Mouse (Mus musculus) hindbrain, embryonic 14.5 days (tissue): ENCODE measurements at regions not wholly inside any gene's neighbourhood (a gene's known extent, or its start where the extent isn't known, plus 50 kb on each side); places are given as distances from the start of the nearest gene placed in this dataset.

Source experiments
- ATAC-seq: fragments of 200-750 bp; cut with Nextera tagmentation; 2 replicates; pipeline ENCODE4 v1.8.0; 2017; ENCODE audit warnings: moderate number of reproducible peaks, mild to moderate bottlenecking, moderate TSS enrichment, moderate library complexity; ENCODE audit not compliant: low FRiP score
- DNase-seq: peaks from one replicate; pipeline ENCODE4 v3.0.0-alpha.2; 2015; ENCODE audit warnings: low spot score
- H3K27ac ChIP-seq: fragments of 300-500 bp; sonication (generic); 2 replicates; pipeline ENCODE4 v1.5.1; 2014; ENCODE audit warnings: mild to moderate bottlenecking, moderate library complexity
- H3K27me3 ChIP-seq: fragments of 300-500 bp; sonication (generic); 2 replicates; pipeline ENCODE4 v1.6.1; 2014; ENCODE audit warnings: mild to moderate bottlenecking, low read length, mixed read lengths; ENCODE audit not compliant: control insufficient read depth, insufficient read depth
- H3K36me3 ChIP-seq: fragments of 300-500 bp; sonication (generic); replicated peaks from 2 replicates; pipeline ENCODE4 v1.6.1; 2014; ENCODE audit not compliant: control insufficient read depth, insufficient read depth
- H3K4me1 ChIP-seq: fragments of 300-500 bp; sonication (generic); replicated peaks from 2 replicates; pipeline ENCODE4 v1.6.1; 2014; ENCODE audit warnings: antibody characterized with exemption, low read length, mixed read lengths; ENCODE audit not compliant: control insufficient read depth, insufficient read depth
- H3K4me2 ChIP-seq: fragments of 300-500 bp; sonication (generic); replicated peaks from 2 replicates; pipeline ENCODE4 v1.6.1; 2014; ENCODE audit warnings: mild to moderate bottlenecking, moderate library complexity
- H3K4me3 ChIP-seq: fragments of 300-500 bp; sonication (generic); replicated peaks from 2 replicates; pipeline ENCODE4 v1.5.1; 2014; ENCODE audit warnings: mild to moderate bottlenecking, low read length
- H3K9ac ChIP-seq: fragments of 300-500 bp; sonication (generic); 2 replicates; pipeline ENCODE4 v1.6.1; 2014
- H3K9me3 ChIP-seq: fragments of 300-500 bp; sonication (generic); 2 replicates; pipeline ENCODE4 v1.6.1; 2016; ENCODE audit warnings: low read length; ENCODE audit not compliant: control insufficient read depth
- WGBS: fragments of 180-500 bp; shearing (Covaris S2); extraction: QIAGEN DNeasy Blood & Tissue Kit; methylation state at CpG from one replicate; pipeline ENCODE4 v1.1.7; 2014; 5-methylcytosine and 5-hydroxymethylcytosine counted together

DNA sequence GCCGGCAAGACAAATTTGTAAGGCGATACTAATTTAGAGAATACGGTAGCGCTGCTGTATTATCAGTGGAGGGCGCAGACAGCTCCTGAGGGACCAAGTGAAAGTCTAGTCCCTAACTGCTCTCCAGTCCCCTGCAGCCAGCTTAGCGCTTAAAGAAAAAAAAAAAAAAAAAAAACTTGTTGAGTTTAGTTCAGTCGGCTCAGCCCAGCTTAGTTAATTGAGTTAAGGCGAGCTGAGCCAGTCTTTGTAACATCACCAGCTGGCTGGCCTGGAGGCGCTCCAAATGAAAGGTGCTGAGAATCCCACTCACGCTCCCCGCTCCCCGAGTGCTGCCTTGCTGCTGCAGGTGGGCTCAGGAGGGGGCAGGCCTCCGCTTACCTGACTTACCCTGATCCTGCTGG is 128.6 kb downstream of the 2410131K14Rik start:
- Histone ChIP-seq H3K27me3 (0 out of 2 replicates have a peak, but pooled peaks cover 5% of the 10 kb centered on the region), H3K36me3 (no peaks in the 10 kb centered on the region), H3K4me1 (peaks cover 16% of the 10 kb centered on the region), H3K4me2 (peak overlapping the region; percentile 26; the same call in 1 of the 2 replicates), H3K9ac (no peak overlapping the region), H3K27ac (no peak overlapping the region), H3K4me3 (no peak overlapping the region), H3K9me3 (no peaks in the 10 kb centered on the region)
- peak; percentile 46 for DNase-seq
- 5% methylated on average over 13 of the region's 13 CpGs for WGBS
- peak; percentile 21; the same call in 1 of the 2 replicates for ATAC-seq

- H3K27me3 ChIP-seq: 0 out of 2 replicates have a peak, but pooled peaks cover 5% of the 10 kb centered on the region
- no peaks in the 10 kb centered on the region for H3K9me3 ChIP-seq
- H3K27ac ChIP-seq: no peak overlapping the region
- H3K4me1 ChIP-seq: peaks cover 24% of the 10 kb centered on the region
- ATAC-seq (no peak), DNase-seq (no peak)
- WGBS: 76% methylated on average over 2 of the region's 2 CpGs
- no peaks in the 10 kb centered on the region for H3K36me3 ChIP-seq
- no peak overlapping the region for H3K4me3 ChIP-seq
- H3K4me2 ChIP-seq: no peak overlapping the region
- no peak overlapping the region for H3K9ac ChIP-seq
These were observed 129.9 kb downstream of the 2410131K14Rik start for GRCm38 (mm10) chr5:118374968-118375367.

- Histone ChIP-seq H3K9ac (no peak overlapping the region), H3K36me3 (no peaks in the 10 kb centered on the region), H3K4me2 (no peak overlapping the region), H3K27ac (no peak overlapping the region), H3K9me3 (no peaks in the 10 kb centered on the region), H3K27me3 (0 out of 2 replicates have a peak, but pooled peaks cover 5% of the 10 kb centered on the region), H3K4me1 (peaks cover 31% of the 10 kb centered on the region), H3K4me3 (no peak overlapping the region)
- DNase-seq (no peak), ATAC-seq (no peak)
- WGBS: 83% methylated on average over 5 of the region's 5 CpGs
These were observed 130.9 kb downstream of the 2410131K14Rik start for GRCm38 (mm10) chr5:118375916-118376315.

DNA sequence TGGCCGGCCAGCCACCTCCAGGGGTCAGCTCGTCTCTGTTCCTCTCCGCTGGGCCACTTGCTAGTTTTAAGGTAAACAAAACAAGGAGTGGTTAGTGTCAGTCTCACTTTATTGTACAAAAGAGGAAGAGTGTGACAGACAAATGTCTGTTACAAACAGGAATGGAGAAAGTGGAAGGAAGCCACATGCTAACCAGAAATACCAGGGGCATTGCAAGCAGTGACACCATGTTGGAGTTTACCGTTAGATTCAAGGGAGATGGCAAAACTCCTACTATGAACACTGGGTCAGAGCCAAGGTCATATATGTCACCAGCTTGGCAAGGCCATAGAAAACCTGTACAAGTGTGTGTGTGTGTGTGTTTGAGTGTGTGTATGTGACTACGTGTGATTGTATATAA is 131.5 kb downstream of the 2410131K14Rik start:
- Histone ChIP-seq H3K9me3 (no peaks in the 10 kb centered on the region), H3K4me3 (no peak overlapping the region), H3K4me2 (no peak overlapping the region), H3K36me3 (no peaks in the 10 kb centered on the region), H3K27ac (no peak overlapping the region), H3K9ac (no peak overlapping the region), H3K27me3 (0 out of 2 replicates have a peak, but pooled peaks cover 5% of the 10 kb centered on the region), H3K4me1 (peaks cover 33% of the 10 kb centered on the region)
- DNase-seq (no peak), ATAC-seq (no peak)
- WGBS: 75% methylated on average over 5 of the region's 5 CpGs

DNA sequence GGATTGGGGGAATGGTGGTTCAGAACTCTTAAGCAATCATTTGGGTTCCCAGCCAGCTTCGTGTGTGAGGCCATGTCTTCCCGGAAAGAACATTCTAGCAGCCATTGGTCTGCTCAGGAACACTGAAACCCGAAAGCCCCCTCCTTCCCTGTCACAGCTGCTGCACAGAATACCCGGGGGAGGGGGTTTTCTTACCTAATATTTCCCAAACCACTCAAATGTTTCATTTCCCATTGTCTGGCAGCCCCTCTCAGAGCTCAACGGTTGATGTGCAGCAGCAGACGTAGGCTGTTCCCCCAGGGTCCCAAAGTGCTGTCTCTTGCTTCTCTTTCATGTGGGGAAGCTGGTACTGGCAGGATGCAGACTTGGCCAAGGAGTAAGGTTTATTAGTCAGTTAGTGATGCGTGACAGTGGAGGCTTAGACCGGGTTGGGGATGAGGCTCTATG is 132.4 kb downstream of the 2410131K14Rik start:
- Histone ChIP-seq H3K27me3 (0 out of 2 replicates have a peak, but pooled peaks cover 5% of the 10 kb centered on the region), H3K4me2 (no peak overlapping the region), H3K9ac (0 out of 2 replicates have a peak overlapping the region, but pooled peaks have one; percentile 12), H3K36me3 (no peaks in the 10 kb centered on the region), H3K27ac (0 out of 2 replicates have a peak overlapping the region, but pooled peaks have one; percentile 9), H3K4me3 (no peak overlapping the region), H3K9me3 (no peaks in the 10 kb centered on the region), H3K4me1 (peaks cover 36% of the 10 kb centered on the region)
- WGBS: 25% methylated on average over 8 of the region's 8 CpGs
- no peak for DNase-seq
- no peak for ATAC-seq

DNA sequence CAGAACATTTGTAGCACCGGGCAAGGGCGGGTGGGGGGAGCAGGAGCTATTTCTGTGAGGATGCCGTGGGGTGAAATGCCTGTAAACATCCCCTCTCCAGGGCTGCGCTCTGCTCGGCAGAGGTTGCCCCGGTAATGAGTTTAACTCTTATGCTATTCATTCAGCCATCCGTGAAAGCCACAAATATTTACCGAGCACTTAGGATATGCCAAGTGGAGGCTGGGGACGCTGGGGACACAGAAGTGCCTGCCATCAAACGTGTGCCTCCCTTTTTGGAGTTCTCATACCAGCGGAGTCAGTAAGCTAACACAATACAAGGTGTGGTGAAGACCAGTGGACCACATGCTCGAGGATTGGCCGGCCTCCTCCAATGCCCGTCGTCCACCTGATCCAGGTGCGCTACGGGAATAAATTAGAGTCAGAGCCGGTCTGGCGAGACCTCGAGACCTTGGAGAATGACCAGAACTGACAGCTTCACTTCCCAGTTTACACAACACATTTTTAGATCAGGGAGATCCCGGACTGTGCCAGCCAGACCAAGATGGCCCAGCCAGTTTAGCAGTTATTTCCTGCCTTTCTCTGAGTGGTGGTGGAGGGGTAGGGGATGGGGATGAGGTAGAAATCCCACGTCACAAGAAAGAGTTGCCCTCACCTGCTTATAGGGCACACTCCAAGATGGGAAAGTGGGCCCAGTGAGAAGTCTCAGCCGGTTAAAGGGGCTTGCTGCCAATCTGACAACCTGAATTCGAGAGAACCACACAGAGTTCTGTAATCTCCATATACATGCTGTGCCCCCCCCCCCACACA is 134.4 kb downstream of the 2410131K14Rik start:
- Histone ChIP-seq H3K27me3 (0 out of 2 replicates have a peak, but pooled peaks cover 5% of the 10 kb centered on the region), H3K4me2 (peak overlapping the region; percentile 62), H3K4me3 (no peak overlapping the region), H3K9ac (no peak overlapping the region), H3K36me3 (no peaks in the 10 kb centered on the region), H3K27ac (peak overlapping the region; percentile 75), H3K4me1 (peaks cover 20% of the 10 kb centered on the region), H3K9me3 (no peaks in the 10 kb centered on the region)
- WGBS: 26% methylated on average over 24 of the region's 24 CpGs
- no peak for ATAC-seq
- DNase-seq: no peak

DNA sequence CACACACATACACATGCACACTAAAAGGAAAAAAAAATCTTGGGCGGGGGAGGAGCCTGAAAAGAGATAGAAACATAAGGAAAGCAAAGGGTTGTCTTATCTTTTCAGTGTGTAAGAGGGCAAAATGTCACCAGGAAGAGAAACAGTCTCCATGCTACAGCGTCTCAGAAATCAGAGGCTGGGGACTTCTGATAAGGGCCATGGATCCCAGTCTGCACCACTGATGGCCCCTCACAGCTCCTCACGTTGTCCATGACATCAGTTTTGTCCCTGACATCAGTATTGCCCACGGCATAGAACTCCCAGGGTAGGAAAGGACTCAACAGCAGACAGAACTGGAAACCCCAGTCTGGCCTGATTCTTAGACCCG is 135.0 kb downstream of the 2410131K14Rik start:
- DNase-seq (no peak), ATAC-seq (no peak)
- Histone ChIP-seq H3K4me3 (peak overlapping the region; percentile 30; the same call in 1 of the 2 replicates), H3K36me3 (no peaks in the 10 kb centered on the region), H3K4me2 (peak overlapping the region; percentile 62), H3K9me3 (no peaks in the 10 kb centered on the region), H3K27me3 (0 out of 2 replicates have a peak, but pooled peaks cover 5% of the 10 kb centered on the region), H3K4me1 (peaks cover 20% of the 10 kb centered on the region), H3K9ac (peak overlapping the region; percentile 39; the same call in 1 of the 2 replicates), H3K27ac (peak overlapping the region; percentile 75)
- 21% methylated on average over 5 of the region's 5 CpGs for WGBS

- under 1% methylated on average over 44 of the region's 45 CpGs for WGBS
- ATAC-seq: peak; percentile 76
These were observed 135.6 kb downstream of the 2410131K14Rik start for GRCm38 (mm10) chr5:118380422-118381293.

GRCm38 (mm10) chr5:118381294-118381675 is 136.3 kb downstream of the 2410131K14Rik start:
- H3K4me2 ChIP-seq: peak overlapping the region; percentile 62
- 1% methylated on average over 12 of the region's 12 CpGs for WGBS
- DNase-seq (peak; percentile 70), ATAC-seq (peak; percentile 49)
- peak overlapping the region; percentile 39 for H3K9ac ChIP-seq
- H3K27ac ChIP-seq: peak overlapping the region; percentile 75
- no peaks in the 10 kb centered on the region for H3K9me3 ChIP-seq
- peaks cover 20% of the 10 kb centered on the region for H3K4me1 ChIP-seq
- H3K27me3 ChIP-seq: no peaks in the 10 kb centered on the region
- no peaks in the 10 kb centered on the region for H3K36me3 ChIP-seq
- peak overlapping the region; percentile 30 for H3K4me3 ChIP-seq

More at GRCm38 (mm10) chr5:118380422-118381293, 135.6 kb downstream of the 2410131K14Rik start:
- Histone ChIP-seq H3K4me1 (peaks cover 20% of the 10 kb centered on the region), H3K27me3 (0 out of 2 replicates have a peak, but pooled peaks cover 3% of the 10 kb centered on the region), H3K4me2 (peak overlapping the region; percentile 62), H3K36me3 (no peaks in the 10 kb centered on the region), H3K9me3 (no peaks in the 10 kb centered on the region), H3K4me3 (peak overlapping the region; percentile 30), H3K27ac (peak overlapping the region; percentile 75), H3K9ac (peak overlapping the region; percentile 39)
- DNase-seq: peak; percentile 83
